Comparison of ENCODE assay signal across 9 mouse cellular contexts in the genomic region with DNA sequence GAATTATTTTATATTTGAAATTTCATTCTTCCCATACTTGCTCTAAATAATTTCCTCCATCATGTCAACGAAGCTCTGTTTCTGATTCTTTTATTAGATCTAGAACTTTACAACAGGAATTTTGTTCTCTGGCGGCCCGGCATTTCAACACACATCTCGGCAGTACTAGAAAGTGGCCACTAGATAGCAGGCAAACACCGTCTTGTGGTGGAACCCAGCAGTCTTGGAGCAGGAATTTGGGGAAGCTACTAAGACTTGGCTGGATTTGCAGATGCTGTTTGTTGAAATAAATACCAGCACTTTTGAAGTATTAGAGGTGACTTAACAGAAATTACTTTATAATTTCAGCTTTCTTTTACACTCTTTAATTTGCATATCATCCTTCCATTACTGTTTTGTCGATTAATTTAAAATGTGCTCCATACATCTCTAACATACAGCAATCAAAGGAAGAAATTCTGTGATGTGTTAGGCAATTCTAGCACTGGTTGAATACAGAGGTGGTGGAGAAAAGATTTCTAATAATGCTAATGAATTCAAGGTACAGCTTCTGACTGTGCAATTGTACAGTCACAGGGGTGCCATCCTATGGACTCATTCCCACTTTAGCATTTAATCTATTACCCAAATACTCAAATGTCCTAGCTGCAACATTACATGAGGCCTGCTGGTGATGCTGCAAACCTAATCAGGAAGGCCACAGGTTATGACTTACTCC.
DNase-seq lines count a peak whose midpoint lies in the region; ATAC-seq and TF ChIP-seq lines count a peak whose summit lies in the region.
"Had no signal": no experiment of that assay in that cellular context is flagged by ENCODE, and none has a peak within 500 bp of the region (broad histone marks: within the 10 kb centered on the region; RNA-seq: fewer than 3 reads in every experiment).

No protein-coding gene starts in this region.

- TF ChIP-seq POLR2A in thymus, adult 2 months (IDR thresholded peaks at IDR 0.05; ENCODE audit: control insufficient read depth, extremely low read depth, insufficient read depth, low read length, poor library complexity), result no peak

- H3K27me3 ChIP-seq in thymus, adult 2 months (ENCODE audit: control insufficient read depth, insufficient read depth, low read length), result no peaks in the 10 kb centered on the region
- no peaks in the 10 kb centered on the region for H3K27me3 ChIP-seq in stomach, postnatal 0 days (ENCODE audit: control insufficient read depth, insufficient read depth, low read length)
- H3K27me3 ChIP-seq: embryonic facial prominence, embryonic 12.5 days had no signal

- no peak overlapping the region for H3K4me2 ChIP-seq in stomach, postnatal 0 days (replicated peaks; ENCODE audit: low read depth)
- H3K4me2 ChIP-seq: embryonic facial prominence, embryonic 12.5 days had no signal

- 52% methylated on average over 6 of the region's 6 CpGs for WGBS in thymus, adult 2 months
- WGBS in stomach, postnatal 0 days, result 25% methylated on average over 6 of the region's 6 CpGs

- H3K4me1 ChIP-seq in thymus, adult 2 months (replicated peaks; ENCODE audit: control insufficient read depth, insufficient read depth, low read length), result peaks cover 3% of the 10 kb centered on the region
- H3K4me1 ChIP-seq in stomach, postnatal 0 days (replicated peaks; ENCODE audit: control insufficient read depth, insufficient read depth), result no peaks in the 10 kb centered on the region
- H3K4me1 ChIP-seq: embryonic facial prominence, embryonic 12.5 days had no signal

- H3K36me3 ChIP-seq in thymus, adult 2 months (ENCODE audit: control insufficient read depth, insufficient read depth, low read length), result no peaks in the 10 kb centered on the region
- H3K36me3 ChIP-seq in stomach, postnatal 0 days (ENCODE audit: control insufficient read depth, insufficient read depth, low read length), result no peaks in the 10 kb centered on the region
- H3K36me3 ChIP-seq: embryonic facial prominence, embryonic 12.5 days had no signal

- no peak for TF ChIP-seq CTCF in thymus, adult 2 months (IDR thresholded peaks at IDR 0.05; ENCODE audit: borderline replicate concordance, control insufficient read depth, extremely low read depth, insufficient read depth, low read length, poor library complexity)
- peak; percentile 92 for TF ChIP-seq CTCF in stomach, postnatal 0 days (IDR thresholded peaks at IDR 0.05; ENCODE audit: low read depth)

- no peak overlapping the region for H3K9ac ChIP-seq in stomach, postnatal 0 days (ENCODE audit: low read length)
- H3K9ac ChIP-seq: embryonic facial prominence, embryonic 12.5 days had no signal

- no peaks in the 10 kb centered on the region for H3K9me3 ChIP-seq in stomach, postnatal 0 days (ENCODE audit: control insufficient read depth, low read length)
- H3K9me3 ChIP-seq: embryonic facial prominence, embryonic 12.5 days had no signal

- H3K4me3 ChIP-seq in thymus, adult 2 months (ENCODE audit: control insufficient read depth, insufficient read depth, low read length), result no peak overlapping the region
- no peak overlapping the region for H3K4me3 ChIP-seq in stomach, postnatal 0 days (ENCODE audit: low read depth, low read length)
- H3K4me3 ChIP-seq: embryonic facial prominence, embryonic 12.5 days had no signal

- DNase-seq in thymus, postnatal 14 days, result peak; percentile 30
- DNase-seq in thymus, adult 2 months, result no peak
- peak; percentile 55 to 68 for DNase-seq in cerebellum, postnatal 25 days
- DNase-seq in gastrocnemius, postnatal 14 days, result peak; percentile 9
- DNase-seq in layer of hippocampus, adult 9-11 months, result peak; percentile 40
- DNase-seq in stomach, postnatal 0 days (ENCODE audit: low spot score), result peak; percentile 36

- TF ChIP-seq EP300 in stomach, postnatal 0 days (optimal IDR thresholded peaks at IDR 0.05), result no peak

- H3K27ac ChIP-seq in thymus, adult 2 months (ENCODE audit: control insufficient read depth, insufficient read depth, low read length), result no peak overlapping the region
- H3K27ac ChIP-seq in stomach, postnatal 0 days (replicated peaks), result no peak overlapping the region
- H3K27ac ChIP-seq: embryonic facial prominence, embryonic 12.5 days had no signal

- peak; percentile 88 for ATAC-seq in megakaryocyte progenitor cell, adult 5-6 weeks (replicated peaks; ENCODE audit: poor library complexity)
- ATAC-seq in stomach, postnatal 0 days (ENCODE audit: low FRiP score, low TSS enrichment), result no peak
- ATAC-seq in inflammation-experienced regulatory T-cells, adult 6 months, result no peak

- intact Hi-C loops in gastrocnemius, postnatal 14 days (cut with DNase I; ENCODE audit: low total_unique reads), result no loop called here
